Mouse (Mus musculus): ENCODE data around the gene Myo5c. TPM values are rescaled to one million over a fixed set of nuclear protein-coding genes. Genes with fewer than 3 reads are reported as not detected.

Gene Myo5c
- total and polyA plus RNA-seq, 3 experiments, result 3.8 to 5.2 (median 4.4) TPM

DNA sequence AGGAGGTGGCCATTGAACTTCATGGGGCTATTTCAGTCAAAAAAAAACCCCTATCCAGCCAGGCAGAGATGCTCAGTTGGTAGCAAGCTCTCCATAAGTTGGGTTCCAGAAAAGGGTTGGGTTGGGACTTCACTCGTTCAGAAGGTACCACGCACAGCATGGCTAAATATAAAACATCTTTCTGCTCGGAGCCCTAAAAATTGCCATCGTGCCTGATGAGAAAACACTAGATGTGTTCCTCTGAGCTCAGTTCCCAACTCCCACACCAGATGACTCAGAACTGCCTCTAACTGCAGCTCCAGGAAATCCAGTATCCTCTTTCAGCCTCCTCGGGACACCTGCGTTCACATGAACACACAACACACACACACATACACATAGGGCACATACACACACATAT is 106.2 kb downstream of the Myo5c start:
- TF ChIP-seq GABPA (IDR thresholded peaks at IDR 0.05; ENCODE audit: insufficient replicate concordance, low read depth, low read length), result no peak
- peaks cover 6 to 21% of the 10 kb centered on the region in 2 experiments for H3K36me3 ChIP-seq (replicated peaks in 1 of 2; ENCODE audit: control insufficient read depth in 1 of 2, insufficient read depth in 1 of 2, low read length in 1 of 2)
- peaks cover 17 to 23% of the 10 kb centered on the region in 2 experiments for H3K4me1 ChIP-seq (ENCODE audit: control insufficient read depth in 1 of 2, insufficient read depth in 2 of 2)
- in situ Hi-C loops (cut with MboI; ENCODE audit: low pct_ligation_motif_present, low pct_unique_long_range_greater_than_20kb, low sequenced_read_pairs) (no loop called here), dilution Hi-C loops (cut with MboI; ENCODE audit: extremely low pct_ligation_motif_present, extremely low pct_unique_long_range_greater_than_20kb, low sequenced_read_pairs) (no loop called here)
- H3K4me2 ChIP-seq (ENCODE audit: insufficient read depth, low read depth, poor library complexity, severe bottlenecking), result no peak overlapping the region
- H3K79me2 ChIP-seq (replicated peaks; ENCODE audit: control insufficient read depth, extremely low read depth, insufficient read depth, poor library complexity, severe bottlenecking), result no peaks in the 10 kb centered on the region
- no peak overlapping the region for H3K9ac ChIP-seq (ENCODE audit: insufficient read depth, low read depth)
- no peak overlapping the region for H3K4me3 ChIP-seq (replicated peaks in 1 of 3; ENCODE audit: low read depth in 2 of 3, low read length in 2 of 3, poor library complexity in 1 of 3)
- H3K27ac ChIP-seq (ENCODE audit: insufficient read depth, low read depth), result no peak overlapping the region
- no peaks in the 10 kb centered on the region for H3K9me3 ChIP-seq (replicated peaks; ENCODE audit: low read length)
- no peak for DNase-seq (ENCODE audit: extremely low read depth)
- H3K27me3 ChIP-seq (replicated peaks), result no peaks in the 10 kb centered on the region

DNA sequence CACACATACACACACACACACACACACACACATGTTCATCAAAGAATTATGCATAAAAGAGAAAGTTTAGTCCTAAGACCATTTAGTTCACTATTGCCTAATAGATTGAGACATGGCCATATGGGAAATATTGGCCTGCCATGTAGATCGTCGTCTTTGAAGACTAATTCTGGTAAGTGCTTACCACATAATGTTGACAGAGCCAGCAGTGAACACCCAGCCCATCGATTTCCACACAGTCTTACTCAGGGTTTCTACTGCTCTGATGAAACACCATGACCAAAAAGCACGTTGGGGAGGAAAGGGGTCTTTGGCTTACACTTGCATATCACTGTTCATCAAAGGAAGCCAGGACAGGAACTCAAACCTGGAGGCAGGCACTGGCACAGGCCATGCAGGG is 110.6 kb downstream of the Myo5c start:
- in situ Hi-C loops (cut with MboI; ENCODE audit: low pct_ligation_motif_present, low pct_unique_long_range_greater_than_20kb, low sequenced_read_pairs) (no loop called here), dilution Hi-C loops (cut with MboI; ENCODE audit: extremely low pct_ligation_motif_present, extremely low pct_unique_long_range_greater_than_20kb, low sequenced_read_pairs) (no loop called here)
- no peaks in the 10 kb centered on the region for H3K9me3 ChIP-seq (replicated peaks; ENCODE audit: low read length)
- peaks cover 6 to 18% of the 10 kb centered on the region in 2 experiments for H3K36me3 ChIP-seq (replicated peaks in 1 of 2; ENCODE audit: control insufficient read depth in 1 of 2, insufficient read depth in 1 of 2, low read length in 1 of 2)
- H3K79me2 ChIP-seq (replicated peaks; ENCODE audit: control insufficient read depth, extremely low read depth, insufficient read depth, poor library complexity, severe bottlenecking), result no peaks in the 10 kb centered on the region
- TF ChIP-seq IRF4 (IDR thresholded peaks at IDR 0.05; ENCODE audit: low read depth, low read length) (no peak), ELF1 (IDR thresholded peaks at IDR 0.05; ENCODE audit: low read depth, low read length) (no peak), MXI1 (IDR thresholded peaks at IDR 0.05; ENCODE audit: low read depth, low read length) (no peak), TCF12 (IDR thresholded peaks at IDR 0.05; ENCODE audit: low read depth, low read length) (no peak), ZC3H11A (IDR thresholded peaks at IDR 0.05; ENCODE audit: low read depth, low read length) (no peak), CHD2 (IDR thresholded peaks at IDR 0.05; ENCODE audit: low read length) (no peak), EP300 (IDR thresholded peaks at IDR 0.05; ENCODE audit: low read length) (no peak)
- no peak overlapping the region for H3K4me2 ChIP-seq (ENCODE audit: insufficient read depth, low read depth, poor library complexity, severe bottlenecking)
- H3K27me3 ChIP-seq (replicated peaks), result no peaks in the 10 kb centered on the region
- H3K9ac ChIP-seq (ENCODE audit: insufficient read depth, low read depth), result no peak overlapping the region
- no peak overlapping the region for H3K27ac ChIP-seq (ENCODE audit: insufficient read depth, low read depth)
- H3K4me3 ChIP-seq (replicated peaks in 1 of 3; ENCODE audit: low read depth in 2 of 3, low read length in 2 of 3, poor library complexity in 1 of 3), result no peak overlapping the region
- H3K4me1 ChIP-seq (ENCODE audit: control insufficient read depth in 1 of 2, insufficient read depth in 2 of 2), result peaks cover 4 to 5% of the 10 kb centered on the region in 2 experiments; a peak in 2 of 4 replicates
- no peak for DNase-seq (ENCODE audit: extremely low read depth)

DNA sequence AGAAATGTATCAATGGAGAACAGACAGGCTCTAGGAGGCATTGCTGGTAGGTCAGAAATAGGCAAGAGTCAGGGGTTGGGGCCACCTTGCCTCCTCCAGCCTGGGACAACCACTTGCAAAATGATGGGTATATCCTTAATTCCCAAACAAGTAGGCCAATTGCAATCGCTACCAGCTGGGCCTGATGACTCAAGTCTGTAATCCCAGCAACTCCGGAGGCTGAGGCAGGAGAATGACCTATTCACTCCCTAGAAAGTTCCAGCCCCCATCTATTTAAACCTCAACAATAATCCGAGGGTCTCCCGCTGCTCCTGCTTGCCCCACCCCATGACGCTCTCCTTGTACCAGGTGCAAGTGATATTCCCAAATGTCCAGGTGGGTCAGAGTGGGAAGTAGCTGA is 115.6 kb downstream of the Myo5c start, which contains the start of gene Bcl2l10:
Gene Bcl2l10, plus strand, starts transcription at position 301 of the 400 bp plus-strand sequence.
- peaks cover 0 to 6% of the 10 kb centered on the region in 2 experiments for H3K36me3 ChIP-seq (replicated peaks in 1 of 2; ENCODE audit: control insufficient read depth in 1 of 2, insufficient read depth in 1 of 2, low read length in 1 of 2)
- no peak for TF ChIP-seq JUN (IDR thresholded peaks at IDR 0.05; ENCODE audit: insufficient read depth, low read depth, low read length)
- no peaks in the 10 kb centered on the region for H3K4me1 ChIP-seq (ENCODE audit: control insufficient read depth in 1 of 2, insufficient read depth in 2 of 2)
- no peak within 1 kb of the TSS for H3K4me2 ChIP-seq (ENCODE audit: insufficient read depth, low read depth, poor library complexity, severe bottlenecking)
- no peak for DNase-seq (ENCODE audit: extremely low read depth)
- no peak within 1 kb of the TSS for H3K9ac ChIP-seq (ENCODE audit: insufficient read depth, low read depth)
- no peak within 1 kb of the TSS for H3K4me3 ChIP-seq (replicated peaks in 1 of 3; ENCODE audit: low read depth in 2 of 3, low read length in 2 of 3, poor library complexity in 1 of 3)
- in situ Hi-C loops (cut with MboI; ENCODE audit: low pct_ligation_motif_present, low pct_unique_long_range_greater_than_20kb, low sequenced_read_pairs), result no loop called here
- H3K9me3 ChIP-seq (replicated peaks; ENCODE audit: low read length), result no peaks in the 10 kb centered on the region
- no peak within 1 kb of the TSS for H3K27ac ChIP-seq (ENCODE audit: insufficient read depth, low read depth)
- dilution Hi-C loops (cut with MboI; ENCODE audit: extremely low pct_ligation_motif_present, extremely low pct_unique_long_range_greater_than_20kb, low sequenced_read_pairs), result no loop called here
- H3K79me2 ChIP-seq (replicated peaks; ENCODE audit: control insufficient read depth, extremely low read depth, insufficient read depth, poor library complexity, severe bottlenecking), result no peaks in the 10 kb centered on the region
- H3K27me3 ChIP-seq (replicated peaks), result no peaks in the 10 kb centered on the region

Measured in CH12.LX (cell line).